Mouse (Mus musculus): Measurements from ENCODE around the gene Dnajb12. TPM values are rescaled to one million over a fixed set of nuclear protein-coding genes. Genes with fewer than 3 reads are reported as not detected.

Gene Dnajb12
- total and polyA plus RNA-seq, 3 experiments, result 13.9 to 35.9 (median 21.5) TPM

GRCm38 (mm10) chr10:59857157-59857556 is 22.2 kb upstream of the Dnajb12 start:
- dilution Hi-C loops (cut with MboI; ENCODE audit: extremely low pct_ligation_motif_present, extremely low pct_unique_long_range_greater_than_20kb, low sequenced_read_pairs), result no loop called here
- no peak for DNase-seq (ENCODE audit: extremely low read depth)
- Histone ChIP-seq H3K9ac (ENCODE audit: insufficient read depth, low read depth) (no peak overlapping the region), H3K79me2 (replicated peaks; ENCODE audit: control insufficient read depth, extremely low read depth, insufficient read depth, poor library complexity, severe bottlenecking) (no peaks in the 10 kb centered on the region), H3K36me3 (replicated peaks in 1 of 2; ENCODE audit: control insufficient read depth in 1 of 2, insufficient read depth in 1 of 2, low read length in 1 of 2) (peaks cover 0 to 13% of the 10 kb centered on the region in 2 experiments), H3K9me3 (replicated peaks; ENCODE audit: low read length) (no peaks in the 10 kb centered on the region), H3K4me3 (replicated peaks in 1 of 3; ENCODE audit: low read depth in 2 of 3, low read length in 2 of 3, poor library complexity in 1 of 3) (no peak overlapping the region), H3K4me2 (ENCODE audit: insufficient read depth, low read depth, poor library complexity, severe bottlenecking) (no peak overlapping the region), H3K27me3 (replicated peaks) (no peaks in the 10 kb centered on the region), H3K4me1 (ENCODE audit: control insufficient read depth in 1 of 2, insufficient read depth in 2 of 2) (peaks cover 2 to 6% of the 10 kb centered on the region in 2 experiments; a peak in 1 of 4 replicates), H3K27ac (ENCODE audit: insufficient read depth, low read depth) (no peak overlapping the region)
- TF ChIP-seq SIN3A (IDR thresholded peaks at IDR 0.05; ENCODE audit: low read length), result no peak
- TF ChIP-seq SMC3 (IDR thresholded peaks at IDR 0.05; ENCODE audit: low read depth, low read length), result no peak
- no peak for TF ChIP-seq HCFC1 (IDR thresholded peaks at IDR 0.05; ENCODE audit: low read depth, low read length)
- TF ChIP-seq NRF1 (IDR thresholded peaks at IDR 0.05; ENCODE audit: low read depth, low read length), result no peak
- TF ChIP-seq UBTF (IDR thresholded peaks at IDR 0.05; ENCODE audit: low read depth, low read length), result no peak
- in situ Hi-C loops (cut with MboI; ENCODE audit: low pct_ligation_motif_present, low pct_unique_long_range_greater_than_20kb, low sequenced_read_pairs), result loop anchor here (25.0 kb wide), 1 partner anchor 720 kb away; no protein-coding TSS in a partner anchor

GRCm38 (mm10) chr10:59860684-59861083 is 18.7 kb upstream of the Dnajb12 start:
- Histone ChIP-seq H3K9ac (ENCODE audit: insufficient read depth, low read depth) (no peak overlapping the region), H3K27ac (ENCODE audit: insufficient read depth, low read depth) (no peak overlapping the region), H3K36me3 (replicated peaks in 1 of 2; ENCODE audit: control insufficient read depth in 1 of 2, insufficient read depth in 1 of 2, low read length in 1 of 2) (peaks cover 0 to 20% of the 10 kb centered on the region in 2 experiments), H3K4me2 (ENCODE audit: insufficient read depth, low read depth, poor library complexity, severe bottlenecking) (no peak overlapping the region), H3K79me2 (replicated peaks; ENCODE audit: control insufficient read depth, extremely low read depth, insufficient read depth, poor library complexity, severe bottlenecking) (no peaks in the 10 kb centered on the region), H3K9me3 (replicated peaks; ENCODE audit: low read length) (no peaks in the 10 kb centered on the region), H3K27me3 (replicated peaks) (no peaks in the 10 kb centered on the region), H3K4me3 (replicated peaks in 1 of 3; ENCODE audit: low read depth in 2 of 3, low read length in 2 of 3, poor library complexity in 1 of 3) (no peak overlapping the region), H3K4me1 (ENCODE audit: control insufficient read depth in 1 of 2, insufficient read depth in 2 of 2) (peaks cover 6 to 40% of the 10 kb centered on the region in 2 experiments; a peak in 2 of 4 replicates)
- dilution Hi-C loops (cut with MboI; ENCODE audit: extremely low pct_ligation_motif_present, extremely low pct_unique_long_range_greater_than_20kb, low sequenced_read_pairs), result no loop called here
- in situ Hi-C loops (cut with MboI; ENCODE audit: low pct_ligation_motif_present, low pct_unique_long_range_greater_than_20kb, low sequenced_read_pairs), result loop anchor here (10.0 to 25.0 kb wide), 2 partner anchors 556 to 723 kb away; no protein-coding TSS in a partner anchor
- no peak for DNase-seq (ENCODE audit: extremely low read depth)
- TF ChIP-seq MXI1 (IDR thresholded peaks at IDR 0.05; ENCODE audit: low read depth, low read length), result no peak

GRCm38 (mm10) chr10:59861201-59861600 is 18.2 kb upstream of the Dnajb12 start:
- Histone ChIP-seq H3K27me3 (replicated peaks) (no peaks in the 10 kb centered on the region), H3K36me3 (replicated peaks in 1 of 2; ENCODE audit: control insufficient read depth in 1 of 2, insufficient read depth in 1 of 2, low read length in 1 of 2) (peaks cover 0 to 20% of the 10 kb centered on the region in 2 experiments), H3K4me1 (ENCODE audit: control insufficient read depth in 1 of 2, insufficient read depth in 2 of 2) (peaks cover 6 to 40% of the 10 kb centered on the region in 2 experiments; a peak in 2 of 4 replicates), H3K4me2 (ENCODE audit: insufficient read depth, low read depth, poor library complexity, severe bottlenecking) (no peak overlapping the region), H3K4me3 (replicated peaks in 1 of 3; ENCODE audit: low read depth in 2 of 3, low read length in 2 of 3, poor library complexity in 1 of 3) (no peak overlapping the region), H3K27ac (ENCODE audit: insufficient read depth, low read depth) (no peak overlapping the region), H3K9ac (ENCODE audit: insufficient read depth, low read depth) (no peak overlapping the region), H3K79me2 (replicated peaks; ENCODE audit: control insufficient read depth, extremely low read depth, insufficient read depth, poor library complexity, severe bottlenecking) (no peaks in the 10 kb centered on the region), H3K9me3 (replicated peaks; ENCODE audit: low read length) (no peaks in the 10 kb centered on the region)
- no peak for DNase-seq (ENCODE audit: extremely low read depth)
- TF ChIP-seq BHLHE40 (IDR thresholded peaks at IDR 0.05; ENCODE audit: low read depth, low read length) (no peak), MAX (IDR thresholded peaks at IDR 0.05; ENCODE audit: low read length) (no peak), TBP (conservative IDR thresholded peaks at IDR 0.05; ENCODE audit: low read depth, low read length) (no peak), GABPA (IDR thresholded peaks at IDR 0.05; ENCODE audit: insufficient replicate concordance, low read depth, low read length) (no peak), IRF4 (IDR thresholded peaks at IDR 0.05; ENCODE audit: low read depth, low read length) (no peak), ZNF384 (IDR thresholded peaks at IDR 0.05; ENCODE audit: low read depth, low read length) (no peak)
- dilution Hi-C loops (cut with MboI; ENCODE audit: extremely low pct_ligation_motif_present, extremely low pct_unique_long_range_greater_than_20kb, low sequenced_read_pairs), result no loop called here
- in situ Hi-C loops (cut with MboI; ENCODE audit: low pct_ligation_motif_present, low pct_unique_long_range_greater_than_20kb, low sequenced_read_pairs), result loop anchor here (10.0 to 25.0 kb wide), 2 partner anchors 556 to 724 kb away; no protein-coding TSS in a partner anchor
